Mouse (Mus musculus) layer of hippocampus, adult 18-20 months (tissue): ENCODE measurements around the gene Gm6367. TPM values are rescaled to one million over a fixed set of nuclear protein-coding genes. Genes with fewer than 3 reads are reported as not detected.
"Not testable (repeated sequence)": the region's sequence is repeated elsewhere in the genome, so short reads cannot be mapped to it uniquely, and the experiment has no call there.

Experiments
- DNase-seq, 2 experiments: peaks; one replicate each; pipeline ENCODE4 v3.0.0; 2022; ENCODE audit warnings: low spot score in 2 of 2
- long read RNA-seq: library from polyadenylated mRNA; stranded (forward); transcript quantifications from one replicate; pipeline ENCODE4 v2.0.0, GENCODE M21; 2021
- total RNA-seq, 2 experiments: library from RNA; stranded (reverse); gene quantifications; 2 replicates each; pipeline ENCODE4 v1.2.3; 2021

Gene Gm6367
- total RNA-seq, result not detected
- long read RNA-seq, result 0 reads

DNA sequence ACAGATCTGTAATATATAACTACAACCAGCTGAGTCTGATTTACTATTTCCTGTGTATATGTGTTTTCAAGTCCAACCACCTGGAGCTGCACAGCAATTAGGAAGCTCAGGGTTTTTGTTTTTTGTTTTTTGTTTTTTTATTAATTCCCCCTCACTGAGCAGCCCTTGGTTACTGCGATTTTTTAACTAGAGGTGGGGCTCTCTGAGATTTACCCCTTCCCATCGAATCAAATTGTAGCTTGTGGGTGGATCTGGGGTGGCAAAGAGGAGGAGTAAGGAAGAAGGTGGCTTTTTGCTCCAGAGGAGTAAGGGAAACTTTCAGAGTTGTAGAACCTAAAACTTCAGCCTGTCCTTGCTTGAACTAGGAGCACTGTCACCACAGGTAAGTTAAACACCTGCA, at the start of gene Gm6367:
Gene Gm6367 (plus strand): TSS at position 301 of the 400 bp plus-strand sequence.
- DNase-seq, result not testable (repeated sequence)

Other genes with a start within 250 kb of the Gm6367 start
- not detected for gene Gm3183, start 123.2 kb upstream of the Gm6367 start, total RNA-seq
- not detected for gene Gm7942, start 118.3 kb downstream of the Gm6367 start, total RNA-seq
- gene Gm16513, start 194.0 kb downstream of the Gm6367 start, total RNA-seq, result not detected